Comparison of ENCODE assay signal across 19 mouse cellular contexts in genomic region chr3:158075004-158075403, GRCm38 (mm10).
"Had no signal": no experiment of that assay in that cellular context is flagged by ENCODE, and none has a peak within 500 bp of the region (broad histone marks: within the 10 kb centered on the region; RNA-seq: fewer than 3 reads in every experiment).

No protein-coding gene starts in this region.

- H3K9ac ChIP-seq: intestine, embryonic 15.5 days; liver, embryonic 14.5 days; liver, postnatal 0 days; midbrain, embryonic 12.5 days; midbrain, embryonic 15.5 days; neural tube, embryonic 12.5 days; neural tube, embryonic 15.5 days had no signal

- DNase-seq: kidney, adult 18-20 months; kidney, adult 9 months; kidney, postnatal 14 days; kidney, postnatal 4 days; layer of hippocampus, postnatal 36 days; liver, postnatal 0 days; retina, postnatal 1 day; right cerebral cortex, postnatal 25 days; spleen, adult 18-20 months; thymus, adult 18-20 months; thymus, postnatal 36 days had no signal

- H3K4me1 ChIP-seq: intestine, embryonic 15.5 days; midbrain, embryonic 12.5 days; midbrain, embryonic 15.5 days; neural tube, embryonic 12.5 days; neural tube, embryonic 15.5 days had no signal

- H3K4me2 ChIP-seq: intestine, embryonic 15.5 days; midbrain, embryonic 12.5 days; midbrain, embryonic 15.5 days; neural tube, embryonic 12.5 days; neural tube, embryonic 15.5 days had no signal

- H3K9me3 ChIP-seq: intestine, embryonic 15.5 days; midbrain, embryonic 12.5 days; midbrain, embryonic 15.5 days; neural tube, embryonic 12.5 days; neural tube, embryonic 15.5 days had no signal

- ATAC-seq: intestine, embryonic 15.5 days; liver, postnatal 0 days; midbrain, embryonic 15.5 days had no signal

- H3K27me3 ChIP-seq: intestine, embryonic 15.5 days; midbrain, embryonic 12.5 days; midbrain, embryonic 15.5 days; neural tube, embryonic 12.5 days; neural tube, embryonic 15.5 days had no signal

- H3K36me3 ChIP-seq: intestine, embryonic 15.5 days; midbrain, embryonic 12.5 days; neural tube, embryonic 12.5 days; neural tube, embryonic 15.5 days had no signal

- H3K4me3 ChIP-seq: intestine, embryonic 15.5 days; left cerebral cortex, adult 2 months; midbrain, embryonic 12.5 days; midbrain, embryonic 15.5 days; neural tube, embryonic 12.5 days; neural tube, embryonic 15.5 days had no signal

- H3K27ac ChIP-seq: intestine, embryonic 15.5 days; left cerebral cortex, adult 2 months; liver, embryonic 14.5 days; macrophage; midbrain, embryonic 12.5 days; midbrain, embryonic 15.5 days; neural tube, embryonic 12.5 days; neural tube, embryonic 15.5 days had no signal
